Mouse (Mus musculus) spleen, adult 12 weeks (tissue): Measurements from ENCODE around the gene Slamf9.

Experiments
- DNase-seq: peaks from one replicate; pipeline ENCODE4 v3.0.0; 2022; ENCODE audit warnings: low spot score

Gene Slamf9

DNA sequence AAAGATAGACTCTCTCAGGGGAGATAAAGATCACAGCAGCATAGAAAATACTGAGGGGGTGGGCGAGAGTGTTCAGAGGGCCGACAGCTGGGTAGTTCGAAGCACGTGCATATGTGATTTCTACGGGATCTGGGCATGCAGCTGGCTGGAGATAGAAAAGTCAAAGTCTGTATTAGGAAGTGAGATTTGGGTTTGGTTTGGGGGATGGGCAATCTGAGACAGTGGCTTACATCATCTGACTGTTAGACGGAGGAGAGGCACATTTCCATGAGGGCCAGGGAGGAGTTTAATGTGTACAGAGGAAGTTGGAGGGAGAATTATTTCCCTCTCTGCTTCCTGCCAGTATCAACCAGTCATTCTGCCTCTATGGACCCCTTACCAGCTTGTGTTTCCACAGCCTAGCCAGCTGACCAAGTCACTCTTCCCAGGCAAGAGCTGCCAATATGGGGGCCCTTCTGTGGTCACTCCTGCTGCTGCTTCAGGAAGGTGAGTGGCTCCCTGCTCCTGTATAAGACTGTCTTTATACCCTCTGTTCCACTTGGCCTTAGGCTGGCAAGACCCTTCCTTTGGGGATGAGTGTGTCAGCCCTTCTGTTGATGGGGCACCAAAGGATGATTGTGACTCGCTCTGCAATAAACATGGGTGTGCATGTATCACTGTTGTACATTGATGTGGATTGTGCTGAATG is at the start of gene Slamf9:
TSS of gene Slamf9 (plus strand) at position 305 of the 688 bp plus-strand sequence.
- no peak for DNase-seq

DNA sequence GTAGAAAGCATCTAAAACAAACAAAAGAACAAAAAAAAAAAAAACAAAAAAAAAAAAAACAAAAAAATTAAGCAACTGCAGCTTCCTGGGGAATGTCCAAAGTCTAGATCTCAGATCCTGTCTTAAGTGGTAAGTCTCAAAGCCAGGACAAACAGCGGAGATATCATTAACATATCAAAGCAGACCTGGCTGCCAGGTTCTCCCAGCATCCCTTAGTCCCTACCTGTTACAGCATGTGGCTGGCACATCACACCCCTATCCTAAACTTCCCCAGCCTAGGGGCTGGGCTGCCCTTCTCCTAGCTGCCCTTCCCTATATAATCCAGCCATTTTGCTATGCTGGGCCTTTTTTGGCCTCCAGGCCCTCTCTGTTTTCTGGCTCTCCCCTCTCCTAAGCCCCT is 48.7 kb upstream of the Slamf9 start:
- DNase-seq, result no peak

DNA sequence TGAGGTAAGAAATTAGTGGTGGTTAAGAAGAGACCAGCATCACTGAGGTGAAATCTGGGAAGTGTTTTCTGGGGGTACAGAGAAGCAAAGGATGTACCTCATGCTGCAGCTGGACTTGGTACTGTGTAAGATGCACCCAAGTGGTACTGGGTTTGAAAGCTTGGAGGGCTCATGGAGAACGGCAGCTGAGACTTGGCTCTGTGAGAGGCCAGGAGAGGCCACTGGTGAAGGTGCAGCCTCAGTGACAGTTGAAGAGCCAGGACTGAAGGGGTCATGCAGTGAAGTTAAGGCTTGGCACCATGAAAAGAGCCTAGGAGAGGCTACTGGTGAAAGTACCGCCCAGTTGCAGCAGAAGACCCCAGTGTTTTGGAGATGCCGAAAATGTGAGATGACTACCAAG is 47.3 kb upstream of the Slamf9 start:
- DNase-seq, result no peak

DNA sequence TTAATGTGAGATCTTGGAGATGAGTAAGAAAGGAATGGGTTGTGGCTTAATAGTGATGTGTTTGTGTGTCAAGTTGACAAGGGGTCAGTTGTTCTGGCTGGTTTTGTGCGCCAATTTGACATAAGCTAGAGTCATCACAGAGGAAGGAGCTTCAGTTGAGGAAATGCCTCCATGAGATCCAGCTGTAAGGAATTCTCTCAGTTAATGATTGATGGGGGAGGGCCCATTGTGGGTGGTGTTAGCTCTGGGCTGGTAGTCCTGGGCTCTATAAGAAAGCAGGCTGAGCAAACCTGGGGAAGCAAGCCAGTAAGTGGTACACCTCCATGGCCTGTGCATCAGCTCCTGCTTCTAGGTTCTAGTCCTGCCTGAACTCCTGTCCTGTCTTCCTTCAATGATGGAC is 46.5 kb upstream of the Slamf9 start:
- DNase-seq, result no peak

DNA sequence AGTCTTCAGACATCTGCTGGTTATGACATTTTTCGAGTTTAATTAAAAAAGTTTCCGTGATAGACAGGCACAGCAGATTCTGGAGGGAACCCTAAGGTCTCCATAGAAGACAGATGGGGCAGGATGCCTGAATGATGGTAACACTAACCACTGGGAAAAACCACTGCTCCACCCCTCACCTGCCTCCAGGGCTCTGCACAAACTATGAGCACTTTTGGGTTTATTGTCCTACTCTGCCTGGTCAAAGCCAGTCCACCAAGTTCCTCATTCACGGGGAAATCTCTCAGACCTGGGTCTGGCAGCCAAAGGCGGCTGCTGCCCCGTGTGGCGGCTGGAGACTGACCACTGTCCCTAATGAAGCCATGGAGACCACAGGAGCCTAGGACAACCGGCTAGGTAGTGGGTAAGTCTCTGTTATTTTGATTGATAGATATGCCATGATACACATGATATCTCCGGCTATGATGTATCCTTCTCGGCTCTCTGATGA is 44.4 kb upstream of the Slamf9 start:
- DNase-seq, result no peak

DNA sequence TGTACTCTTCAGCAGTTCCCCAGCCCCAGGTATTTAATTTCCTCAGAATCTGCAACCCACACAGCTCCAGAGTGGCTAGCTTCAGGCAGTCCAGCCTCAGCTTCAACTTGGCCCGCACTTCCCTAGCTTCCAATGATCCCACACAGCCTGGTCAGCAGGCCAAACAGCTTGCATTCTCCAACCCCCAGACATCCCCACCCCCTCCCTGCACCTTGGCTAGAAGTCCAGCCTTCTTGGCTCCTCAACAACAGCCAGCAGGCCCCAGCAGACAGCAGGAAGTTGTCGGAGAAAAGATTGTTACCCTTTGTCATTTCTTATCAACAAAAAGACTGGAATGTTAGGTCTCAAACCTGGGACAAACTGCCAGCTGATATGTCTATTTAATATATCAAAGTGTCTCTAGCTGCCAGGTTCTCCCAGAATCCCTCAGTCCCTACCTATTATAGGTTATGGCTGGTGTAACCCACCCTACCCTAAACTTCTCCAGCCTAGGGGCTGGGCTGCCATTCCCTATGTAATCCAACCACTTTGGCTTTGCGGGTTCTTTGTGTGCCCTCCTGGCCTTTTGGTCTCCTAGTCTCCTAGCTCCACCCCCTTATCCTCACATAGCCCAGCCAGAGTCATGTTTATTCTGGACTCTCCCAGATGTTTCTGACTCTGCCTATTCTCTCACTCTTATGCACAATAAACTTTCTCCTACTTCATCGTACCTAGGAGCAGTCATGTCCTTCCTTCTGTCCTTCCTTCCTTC is 43.1 kb upstream of the Slamf9 start:
- no peak for DNase-seq

DNA sequence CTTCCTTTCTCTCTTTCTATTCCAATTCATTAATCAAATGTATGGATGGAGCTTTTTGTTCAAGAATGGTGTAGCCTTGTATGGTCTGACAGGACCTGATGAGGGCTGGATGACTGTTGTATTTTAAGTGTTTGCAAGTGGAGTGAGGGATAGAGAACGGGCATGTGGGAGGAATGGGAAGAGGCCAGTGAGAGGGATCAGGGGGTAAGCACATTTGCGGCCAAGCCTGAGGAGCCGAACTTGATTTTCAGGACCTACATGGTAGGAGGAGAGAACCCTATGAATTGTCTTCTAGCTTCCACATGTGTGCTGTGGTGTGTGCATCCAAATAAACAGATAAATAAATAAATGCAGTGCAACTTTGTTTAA is 42.6 kb upstream of the Slamf9 start:
- no peak for DNase-seq

DNA sequence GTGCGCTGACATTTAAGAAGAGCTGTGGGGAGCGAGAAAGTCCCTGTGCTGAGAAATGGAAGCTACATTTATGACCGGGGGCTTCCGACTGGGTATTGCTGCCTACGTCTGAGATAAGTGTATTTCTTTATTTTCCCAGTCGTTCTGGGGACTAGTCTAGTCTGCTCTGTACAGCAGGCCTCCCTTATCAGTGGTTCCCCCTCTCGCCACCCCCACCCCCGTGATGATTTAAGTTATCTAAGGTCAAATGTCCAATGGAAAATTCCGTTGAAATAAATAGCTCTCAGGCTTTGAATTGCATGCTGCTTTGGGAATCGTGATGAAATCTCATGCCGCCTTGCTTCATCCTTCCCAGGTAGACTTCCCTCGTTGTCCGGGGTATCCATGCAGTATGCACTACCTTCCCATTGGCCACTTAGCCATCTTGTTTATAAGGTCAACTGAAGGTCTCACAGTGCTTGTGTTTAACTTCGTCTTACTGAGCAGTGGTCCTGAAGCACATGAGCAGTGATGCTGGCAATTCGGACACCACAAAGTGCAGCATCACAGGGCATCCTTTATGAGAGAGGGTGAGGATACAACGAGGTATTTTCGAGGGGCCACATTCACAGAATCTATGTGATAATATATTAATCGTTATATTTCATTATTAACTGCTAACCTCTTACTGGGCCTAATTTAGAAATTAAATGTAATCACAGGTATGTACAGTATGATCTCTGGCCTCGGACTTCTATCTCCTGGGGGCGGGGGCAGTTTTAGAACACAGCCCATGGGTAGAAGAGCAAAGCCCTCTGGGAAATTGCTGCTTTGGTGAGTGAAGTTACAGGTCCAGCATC is 41.9 kb upstream of the Slamf9 start:
- DNase-seq, result no peak

DNA sequence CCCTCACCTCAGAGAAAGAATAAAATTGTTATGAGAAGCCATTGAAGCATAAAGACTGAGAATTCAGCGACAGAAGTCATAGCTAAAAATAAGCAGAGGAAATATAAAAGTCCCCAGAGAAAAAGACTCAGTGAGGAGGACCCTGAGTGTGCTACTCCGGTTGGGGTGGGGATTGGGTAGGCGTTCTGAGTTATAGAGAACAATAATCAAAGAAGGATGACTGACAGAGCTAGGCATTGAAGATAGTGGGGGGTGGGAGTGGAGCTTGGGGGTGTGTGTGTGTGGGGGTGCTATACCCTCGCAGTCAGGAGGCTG is 41.4 kb upstream of the Slamf9 start:
- DNase-seq, result no peak

DNA sequence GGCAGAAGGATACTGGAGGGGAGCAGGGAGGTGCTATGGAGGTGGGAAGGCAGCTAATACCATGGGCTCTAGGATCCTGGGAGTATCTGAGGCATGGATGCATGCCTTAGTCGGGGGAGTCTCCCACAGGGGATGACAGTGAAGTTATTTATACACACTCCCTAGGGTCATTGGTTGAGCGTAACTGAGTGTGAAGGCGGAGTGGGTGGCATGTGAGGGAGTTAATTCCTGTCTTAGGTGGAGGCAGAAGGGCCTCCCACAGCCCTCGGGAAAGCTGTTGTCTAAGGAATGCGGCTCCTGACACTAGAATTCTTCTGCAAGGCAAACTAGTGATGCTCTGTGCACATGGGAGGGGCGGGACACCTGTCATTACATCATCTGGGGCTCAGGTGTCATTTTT is 38.4 kb upstream of the Slamf9 start:
- DNase-seq, result no peak

DNA sequence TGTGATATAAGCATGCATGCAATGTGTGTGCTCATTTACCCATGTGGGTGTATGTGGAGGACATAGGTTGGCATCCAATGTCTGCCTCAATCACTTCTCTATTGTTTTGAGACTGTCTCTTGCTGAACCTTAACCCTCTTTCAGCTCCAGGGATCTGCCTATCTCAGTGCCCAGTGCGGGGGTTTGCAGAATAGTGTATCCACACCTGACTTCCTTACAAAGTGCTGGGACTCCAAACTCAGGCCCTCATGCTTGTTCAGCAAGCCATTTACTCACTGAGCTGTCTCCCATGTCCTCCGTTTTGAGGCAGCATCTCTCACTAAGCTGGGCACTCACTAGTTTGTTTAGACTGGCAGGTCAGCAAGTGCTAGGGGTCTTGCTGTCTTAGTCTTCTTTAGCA is 36.5 kb upstream of the Slamf9 start:
- DNase-seq, result no peak

DNA sequence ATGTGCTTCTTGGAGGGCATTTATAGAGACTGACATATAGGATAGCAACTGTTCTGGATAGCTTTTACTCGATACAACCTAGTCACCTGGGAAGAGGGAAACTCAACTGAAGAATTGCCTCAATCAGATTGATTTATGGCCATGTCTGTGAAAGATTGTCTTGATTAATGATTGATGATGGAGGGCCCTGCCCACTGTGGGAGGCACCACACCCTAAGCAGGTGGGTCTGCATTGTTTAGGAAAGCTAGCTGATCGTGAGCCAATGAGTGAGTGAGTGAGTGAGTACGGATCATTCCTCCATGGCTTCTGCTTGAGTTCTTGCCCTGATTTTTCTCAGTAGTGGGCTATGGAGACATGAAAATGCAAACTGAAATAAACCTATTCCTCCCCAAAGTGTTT is 34.6 kb upstream of the Slamf9 start:
- DNase-seq, result no peak

DNA sequence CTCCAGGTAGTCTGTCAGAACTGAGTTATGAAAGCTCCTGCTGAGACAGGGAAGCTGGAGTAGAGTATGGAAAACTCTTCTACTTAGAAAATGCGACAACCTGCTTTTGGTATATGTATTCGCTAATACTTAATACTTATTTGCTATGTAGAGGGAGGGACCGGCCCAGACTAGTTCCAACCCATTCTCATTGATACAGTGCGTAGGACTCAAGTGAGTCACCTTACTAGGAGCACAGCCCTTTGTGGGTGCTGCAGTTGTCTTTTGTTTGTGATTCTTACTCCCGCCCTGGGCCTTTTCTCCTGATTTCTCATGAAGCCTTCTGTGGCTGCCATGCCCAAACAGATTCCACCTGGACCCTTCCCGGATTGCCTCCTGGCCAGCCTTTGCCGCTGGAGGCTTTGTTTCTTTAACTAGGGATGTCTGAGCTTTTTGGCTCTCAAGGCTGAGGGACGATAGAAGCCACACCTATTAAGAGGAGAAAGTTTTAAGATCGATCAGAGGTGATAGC is 33.2 kb upstream of the Slamf9 start:
- DNase-seq, result no peak

DNA sequence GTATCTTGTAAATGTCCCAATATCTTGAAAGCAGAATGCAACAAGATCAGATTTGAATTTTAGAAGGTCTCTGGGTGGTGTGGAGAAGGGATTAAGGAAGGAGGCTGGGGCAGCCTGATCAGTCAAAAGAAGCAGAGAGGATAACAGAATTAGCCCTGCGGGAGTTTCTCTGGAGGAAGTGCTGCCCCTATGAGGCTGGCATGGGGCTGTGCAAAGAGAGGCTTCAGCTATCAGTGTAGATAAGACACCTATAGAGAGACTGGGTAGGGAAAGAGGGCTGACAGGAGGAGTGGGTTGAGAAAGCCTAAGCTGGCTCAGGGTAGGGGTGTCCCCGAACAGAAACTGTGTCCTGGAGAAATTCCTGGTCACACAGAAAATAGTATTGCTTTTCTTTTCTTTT is 24.9 kb upstream of the Slamf9 start:
- no peak for DNase-seq

DNA sequence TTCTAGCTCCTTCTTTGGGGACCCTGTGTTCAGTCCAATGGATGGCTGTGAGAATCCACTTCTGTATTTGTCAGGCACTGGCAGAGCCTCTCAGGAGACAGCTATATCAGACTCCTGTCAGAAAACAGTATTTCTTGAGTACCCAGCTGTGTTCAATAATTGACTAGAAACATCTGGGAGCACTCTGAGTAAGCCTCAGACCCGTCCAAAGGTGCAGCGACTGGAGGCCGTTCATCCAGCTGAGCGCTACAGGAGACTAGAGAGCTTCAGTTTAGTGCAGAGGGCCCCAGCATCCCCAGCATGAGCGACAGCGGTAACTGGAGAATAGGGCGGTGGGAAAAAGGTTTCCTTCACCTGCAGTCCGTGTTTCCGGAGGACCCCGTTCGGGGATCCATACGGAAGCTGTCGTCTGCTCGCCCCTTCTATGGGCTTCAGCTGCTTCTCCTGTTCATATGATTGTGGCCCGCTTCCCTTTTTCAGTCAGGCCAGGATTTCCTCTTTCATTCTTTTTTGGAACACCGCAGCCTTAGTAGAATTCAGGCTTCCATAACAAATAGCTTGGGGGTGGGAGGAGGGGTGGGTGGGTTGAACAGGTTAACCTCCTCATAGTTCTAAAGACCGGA is 24.2 kb upstream of the Slamf9 start:
- DNase-seq, result no peak

DNA sequence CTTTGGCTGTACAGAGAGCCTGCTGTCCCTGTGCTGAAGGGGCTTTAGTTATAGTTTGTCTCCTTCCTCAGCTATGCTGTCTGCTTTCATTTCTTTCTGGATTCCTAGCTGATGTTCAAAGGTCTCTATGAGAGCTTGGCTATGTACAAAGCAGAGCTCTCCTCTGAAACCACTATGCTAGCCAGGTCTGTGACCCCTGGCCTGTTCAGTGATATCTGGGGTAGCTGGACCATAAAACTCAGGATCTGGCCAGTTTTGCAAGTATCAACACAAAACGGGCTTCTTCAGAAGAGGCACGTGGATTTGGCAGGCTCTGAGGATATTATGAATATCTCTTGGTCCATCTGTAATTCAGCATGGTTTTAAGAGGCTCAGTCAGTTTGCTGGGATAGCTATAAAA is 22.2 kb upstream of the Slamf9 start:
- no peak for DNase-seq

DNA sequence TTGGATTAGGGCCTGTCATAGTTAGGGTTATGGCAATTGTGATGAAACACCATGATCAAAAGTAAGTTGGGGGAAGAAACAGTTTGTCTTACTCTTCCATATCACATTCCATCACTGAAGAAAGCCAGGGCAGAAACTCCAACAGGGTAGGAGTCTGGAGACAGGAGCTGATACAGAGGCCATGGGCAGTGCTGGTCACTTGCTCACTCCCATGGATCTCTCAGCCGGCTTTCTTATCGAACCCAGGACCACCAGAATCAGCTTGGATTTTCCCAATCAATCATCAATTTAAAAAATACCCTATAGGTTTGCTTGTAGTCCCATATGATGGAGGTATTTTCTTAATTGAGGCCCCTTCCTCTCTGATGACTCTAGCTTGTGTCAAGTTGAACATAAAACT is 21.3 kb upstream of the Slamf9 start:
- no peak for DNase-seq

DNA sequence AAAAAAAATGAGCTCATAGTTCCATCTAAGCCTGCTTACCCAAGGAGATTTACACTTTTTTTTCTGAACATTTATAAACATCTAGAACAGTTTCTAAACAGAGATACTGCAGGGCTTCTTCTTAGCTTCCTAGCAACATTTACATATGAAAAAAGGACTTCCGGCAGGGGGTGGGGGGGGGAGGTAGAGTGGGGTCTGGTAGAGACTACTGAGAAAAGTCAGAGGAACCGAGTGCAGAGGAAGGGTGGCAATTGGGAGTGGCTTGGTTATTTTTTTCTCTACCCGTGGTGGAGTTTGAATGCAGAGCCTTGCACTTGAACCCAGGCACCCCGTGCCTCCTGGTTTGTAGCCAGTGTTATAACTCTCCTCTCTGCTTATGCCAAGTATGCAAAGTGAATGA is 19.7 kb upstream of the Slamf9 start:
- no peak for DNase-seq

DNA sequence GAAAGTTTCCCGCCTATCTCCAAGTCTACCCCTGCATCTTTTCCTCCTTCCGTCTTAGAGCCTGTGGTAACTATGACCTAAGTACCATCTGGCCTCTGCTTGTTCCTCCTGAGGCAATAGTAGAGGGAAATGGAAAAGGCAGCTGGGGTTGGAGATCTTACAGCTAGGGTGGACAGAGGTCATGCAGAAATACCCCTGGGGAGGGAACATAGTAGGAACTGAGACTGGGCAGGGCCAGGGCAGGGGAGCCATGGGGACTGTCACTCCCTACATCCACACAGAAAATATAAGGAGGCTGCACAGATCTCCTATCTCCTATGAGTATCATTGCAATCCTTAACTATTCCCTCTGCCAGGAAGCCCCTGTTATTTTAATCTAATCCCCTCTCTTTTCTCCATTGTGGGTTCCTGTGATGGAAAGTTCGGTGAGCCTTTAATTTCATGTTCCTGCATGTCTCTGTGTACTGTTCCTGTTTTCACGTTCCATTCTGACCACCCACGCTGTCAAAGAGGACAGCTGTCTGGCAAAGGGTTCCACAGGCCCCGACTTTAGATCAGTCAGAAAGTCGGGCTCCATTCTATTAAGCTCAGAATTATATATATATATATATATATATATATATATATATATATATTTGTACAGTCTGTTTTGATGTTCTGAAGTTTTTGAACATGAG is 19.0 kb upstream of the Slamf9 start:
- no peak for DNase-seq

DNA sequence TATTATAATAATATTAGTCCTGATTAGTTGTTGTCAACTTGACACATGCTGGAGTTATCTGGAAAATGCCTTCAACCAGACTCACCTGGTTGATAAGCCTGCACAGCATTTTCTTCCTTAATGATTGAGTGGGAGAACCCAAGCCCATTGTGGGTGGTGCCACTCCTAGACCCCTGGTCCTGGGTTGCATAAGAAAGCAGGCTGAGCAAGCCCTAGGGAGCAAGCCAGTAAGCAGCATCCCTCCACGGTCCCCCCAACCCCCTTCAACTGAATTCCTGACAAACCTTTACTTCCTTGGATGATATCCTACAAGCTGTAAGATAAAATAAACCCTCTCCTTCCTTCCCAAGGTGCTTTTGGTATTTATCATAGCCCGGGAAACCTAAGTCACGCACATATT is 18.0 kb upstream of the Slamf9 start:
- no peak for DNase-seq

DNA sequence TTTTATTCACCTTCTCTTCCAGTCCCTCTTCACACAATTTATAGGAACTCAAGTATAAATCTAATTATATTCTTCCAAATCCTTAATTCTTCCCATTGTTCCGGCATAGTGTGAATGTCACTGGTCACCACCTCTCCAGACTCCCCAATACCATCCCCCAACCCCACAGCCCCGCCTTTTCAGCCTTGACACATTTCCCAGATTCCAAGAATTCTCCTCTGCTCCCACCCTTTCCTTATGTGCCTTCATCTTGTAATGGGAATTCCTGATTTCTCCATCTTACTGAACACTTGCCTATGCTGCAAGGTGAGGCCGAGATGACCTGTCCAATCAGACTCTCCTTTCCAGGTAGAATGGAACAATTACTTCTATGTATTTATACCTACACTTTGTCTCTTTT is 17.1 kb upstream of the Slamf9 start:
- no peak for DNase-seq

DNA sequence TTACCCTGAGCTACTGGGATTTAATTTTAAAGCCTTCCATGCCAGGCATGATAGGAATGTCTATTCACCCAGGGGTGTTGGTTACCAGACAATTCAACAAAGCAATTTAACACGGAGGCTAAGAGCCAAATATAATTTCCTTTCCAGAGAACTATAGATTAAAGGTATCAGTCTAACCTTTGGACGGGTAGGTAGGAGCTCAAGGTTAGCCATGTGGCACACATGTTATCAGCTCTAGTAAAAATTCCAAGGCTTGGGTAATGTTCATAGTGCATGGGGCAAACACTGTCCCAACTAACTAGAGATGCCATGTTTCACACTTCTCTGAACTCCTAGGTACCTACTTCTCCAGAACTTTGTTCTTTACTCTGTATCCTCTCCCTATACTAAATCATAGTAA is 13.6 kb upstream of the Slamf9 start:
- DNase-seq, result no peak
